Mouse (Mus musculus): ENCODE measurements around the gene A630089N07Rik.

GRCm38 (mm10) chr16:97963956-97964540 is 118.2 kb downstream of the A630089N07Rik start:
- TF ChIP-seq POLR2A (IDR thresholded peaks at IDR 0.05; ENCODE audit: insufficient read depth, low read depth, low read length) (no peak), CTCF (IDR thresholded peaks at IDR 0.05) (no peak), EP300 (IDR thresholded peaks at IDR 0.05; ENCODE audit: insufficient read depth, low read depth, low read length) (no peak)
